Mouse (Mus musculus) heart, adult 2 months (tissue): ENCODE results near the gene Nmu.

Source experiments
- EP300 ChIP-seq: fragments of 200-500 bp; IDR thresholded peaks from 2 replicates; pipeline ENCODE4 v1.6.1; 2011; ENCODE audit warnings: low read depth, low read length, control low read depth; ENCODE audit not compliant: insufficient read depth
- POLR2A ChIP-seq: fragments of 200-500 bp; IDR thresholded peaks from 2 replicates; pipeline ENCODE4 v1.6.1; 2011; ENCODE audit warnings: mild to moderate bottlenecking, low read depth, low read length, control low read depth; ENCODE audit not compliant: insufficient read depth

DNA sequence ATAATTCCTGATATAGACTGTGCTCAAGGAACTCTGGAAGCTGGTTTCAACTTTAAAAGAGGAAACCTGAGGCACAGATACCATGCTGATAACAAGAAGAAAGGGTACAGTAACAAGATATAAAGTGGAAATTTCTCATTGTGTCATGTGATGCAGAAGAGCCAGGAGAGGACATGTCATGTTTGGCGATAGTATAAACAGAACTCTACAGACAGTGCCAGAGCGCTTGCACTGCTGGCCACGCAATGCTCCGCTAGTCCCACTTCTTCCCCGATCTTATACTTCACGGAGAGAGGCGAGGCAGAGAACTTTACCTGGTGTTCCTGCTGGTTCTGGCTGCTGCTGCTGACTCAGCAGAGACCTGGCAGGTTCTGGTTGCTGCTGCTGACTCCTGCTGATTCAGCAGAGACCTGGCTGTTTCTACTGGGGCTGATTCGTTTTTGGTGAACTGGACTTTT, 74.3 kb downstream of the Nmu start:
- TF ChIP-seq EP300: no peak
- TF ChIP-seq POLR2A: no peak
